Mouse (Mus musculus): Measurements from ENCODE around the gene Clec2l. TPM values are rescaled to one million over a fixed set of nuclear protein-coding genes. Genes with fewer than 3 reads are reported as not detected.

The Clec2l gene
- polyA plus RNA-seq, 1 experiment from 2014 or later = 12.9 TPM

GRCm38 (mm10) chr6:38632826-38633225 is 30.0 kb upstream of the Clec2l start:
- no peak overlapping the region for H3K4me3 ChIP-seq (replicated peaks; ENCODE audit: low read depth, low read length)
- H3K4me1 ChIP-seq (ENCODE audit: control insufficient read depth, insufficient read depth, low read length) = peaks cover 8% of the 10 kb centered on the region; the same call in 1 of the 2 replicates
- H3K36me3 ChIP-seq (ENCODE audit: control insufficient read depth, insufficient read depth, low read length) = 0 out of 2 replicates have a peak, but pooled peaks cover 4% of the 10 kb centered on the region
- no peak overlapping the region for H3K27ac ChIP-seq (replicated peaks; ENCODE audit: low read depth, low read length)
- DNase-seq = no peak
- H3K9ac ChIP-seq (replicated peaks; ENCODE audit: low read length) = no peak overlapping the region
- H3K9me3 ChIP-seq (ENCODE audit: control insufficient read depth, low read length) = no peaks in the 10 kb centered on the region
- 90% methylated on average over 2 of the region's 2 CpGs for WGBS
- H3K27me3 ChIP-seq (ENCODE audit: control insufficient read depth, insufficient read depth, low read length) = peaks cover 40% of the 10 kb centered on the region
- no peak for ATAC-seq (ENCODE audit: low FRiP score, low TSS enrichment)
- H3K4me2 ChIP-seq (ENCODE audit: low read length) = no peak overlapping the region

GRCm38 (mm10) chr6:38634461-38634860 is 28.4 kb upstream of the Clec2l start:
- ATAC-seq (ENCODE audit: low FRiP score, low TSS enrichment) (no peak), DNase-seq (no peak)
- H3K36me3 ChIP-seq (ENCODE audit: control insufficient read depth, insufficient read depth, low read length) = 0 out of 2 replicates have a peak, but pooled peaks cover 4% of the 10 kb centered on the region
- H3K4me3 ChIP-seq (replicated peaks; ENCODE audit: low read depth, low read length) = no peak overlapping the region
- H3K4me2 ChIP-seq (ENCODE audit: low read length) = no peak overlapping the region
- H3K9me3 ChIP-seq (ENCODE audit: control insufficient read depth, low read length) = no peaks in the 10 kb centered on the region
- H3K27me3 ChIP-seq (ENCODE audit: control insufficient read depth, insufficient read depth, low read length) = peaks cover 52% of the 10 kb centered on the region
- no peak overlapping the region for H3K27ac ChIP-seq (replicated peaks; ENCODE audit: low read depth, low read length)
- 86% methylated on average over 8 of the region's 8 CpGs for WGBS
- H3K9ac ChIP-seq (replicated peaks; ENCODE audit: low read length) = no peak overlapping the region
- peaks cover 8% of the 10 kb centered on the region; the same call in 1 of the 2 replicates for H3K4me1 ChIP-seq (ENCODE audit: control insufficient read depth, insufficient read depth, low read length)

GRCm38 (mm10) chr6:38635941-38636851 is 26.7 kb upstream of the Clec2l start:
- H3K9ac ChIP-seq (replicated peaks; ENCODE audit: low read length) = peak overlapping the region; percentile 43; the same call in 1 of the 2 replicates
- H3K4me1 ChIP-seq (ENCODE audit: control insufficient read depth, insufficient read depth, low read length) = peaks cover 8% of the 10 kb centered on the region; the same call in 1 of the 2 replicates
- ATAC-seq (ENCODE audit: low FRiP score, low TSS enrichment) (peak; percentile 40; the same call in 1 of the 2 replicates), DNase-seq (peak; percentile 77)
- 0 out of 2 replicates have a peak, but pooled peaks cover 4% of the 10 kb centered on the region for H3K36me3 ChIP-seq (ENCODE audit: control insufficient read depth, insufficient read depth, low read length)
- H3K4me3 ChIP-seq (replicated peaks; ENCODE audit: low read depth, low read length) = peak overlapping the region; percentile 51
- no peak overlapping the region for H3K27ac ChIP-seq (replicated peaks; ENCODE audit: low read depth, low read length)
- no peaks in the 10 kb centered on the region for H3K9me3 ChIP-seq (ENCODE audit: control insufficient read depth, low read length)
- H3K27me3 ChIP-seq (ENCODE audit: control insufficient read depth, insufficient read depth, low read length) = peaks cover 57% of the 10 kb centered on the region
- 1% methylated on average over 72 of the region's 72 CpGs for WGBS
- H3K4me2 ChIP-seq (ENCODE audit: low read length) = peak overlapping the region; percentile 98

- Histone ChIP-seq H3K9me3 (ENCODE audit: control insufficient read depth, low read length) (no peaks in the 10 kb centered on the region), H3K4me1 (ENCODE audit: control insufficient read depth, insufficient read depth, low read length) (peaks cover 8% of the 10 kb centered on the region; the same call in 1 of the 2 replicates), H3K4me2 (ENCODE audit: low read length) (peak within 1 kb of the TSS; percentile 98), H3K27me3 (ENCODE audit: control insufficient read depth, insufficient read depth, low read length) (peaks cover 57% of the 10 kb centered on the region), H3K36me3 (ENCODE audit: control insufficient read depth, insufficient read depth, low read length) (0 out of 2 replicates have a peak, but pooled peaks cover 4% of the 10 kb centered on the region), H3K27ac (replicated peaks; ENCODE audit: low read depth, low read length) (no peak within 1 kb of the TSS), H3K4me3 (replicated peaks; ENCODE audit: low read depth, low read length) (peak within 1 kb of the TSS; percentile 51), H3K9ac (replicated peaks; ENCODE audit: low read length) (peak within 1 kb of the TSS; percentile 43; the same call in 1 of the 2 replicates)
- WGBS = 1% methylated on average over 60 of the region's 60 CpGs
- DNase-seq = peak; percentile 61
- peak; percentile 72 for ATAC-seq (ENCODE audit: low FRiP score, low TSS enrichment)
Measured at GRCm38 (mm10) chr6:38636852-38637618, 25.8 kb upstream of the Clec2l start, which contains the start of gene Klrg2. Gene Klrg2, minus strand, starts transcription at chr6:38637242.

- H3K9me3 ChIP-seq (ENCODE audit: control insufficient read depth, low read length) = no peaks in the 10 kb centered on the region
- H3K4me2 ChIP-seq (ENCODE audit: low read length) = no peak overlapping the region
- no peak for ATAC-seq (ENCODE audit: low FRiP score, low TSS enrichment)
- no peak overlapping the region for H3K9ac ChIP-seq (replicated peaks; ENCODE audit: low read length)
- peaks cover 8% of the 10 kb centered on the region; the same call in 1 of the 2 replicates for H3K4me1 ChIP-seq (ENCODE audit: control insufficient read depth, insufficient read depth, low read length)
- no peak overlapping the region for H3K4me3 ChIP-seq (replicated peaks; ENCODE audit: low read depth, low read length)
- no peak for DNase-seq
- H3K27ac ChIP-seq (replicated peaks; ENCODE audit: low read depth, low read length) = no peak overlapping the region
- H3K36me3 ChIP-seq (ENCODE audit: control insufficient read depth, insufficient read depth, low read length) = no peaks in the 10 kb centered on the region
- H3K27me3 ChIP-seq (ENCODE audit: control insufficient read depth, insufficient read depth, low read length) = peaks cover 41% of the 10 kb centered on the region
- WGBS = 80% methylated on average over 11 of the region's 11 CpGs
Measured at GRCm38 (mm10) chr6:38640401-38640800, 22.5 kb upstream of the Clec2l start.

GRCm38 (mm10) chr6:38641228-38641627 is 21.6 kb upstream of the Clec2l start:
- Histone ChIP-seq H3K4me1 (ENCODE audit: control insufficient read depth, insufficient read depth, low read length) (peaks cover 8% of the 10 kb centered on the region; the same call in 1 of the 2 replicates), H3K9me3 (ENCODE audit: control insufficient read depth, low read length) (no peaks in the 10 kb centered on the region), H3K27ac (replicated peaks; ENCODE audit: low read depth, low read length) (no peak overlapping the region), H3K4me2 (ENCODE audit: low read length) (no peak overlapping the region), H3K4me3 (replicated peaks; ENCODE audit: low read depth, low read length) (no peak overlapping the region), H3K9ac (replicated peaks; ENCODE audit: low read length) (no peak overlapping the region), H3K36me3 (ENCODE audit: control insufficient read depth, insufficient read depth, low read length) (no peaks in the 10 kb centered on the region), H3K27me3 (ENCODE audit: control insufficient read depth, insufficient read depth, low read length) (peaks cover 33% of the 10 kb centered on the region)
- 75% methylated on average over 5 of the region's 5 CpGs for WGBS
- DNase-seq (no peak), ATAC-seq (ENCODE audit: low FRiP score, low TSS enrichment) (no peak)

GRCm38 (mm10) chr6:38641645-38642044 is 21.2 kb upstream of the Clec2l start:
- H3K27me3 ChIP-seq (ENCODE audit: control insufficient read depth, insufficient read depth, low read length) = peaks cover 29% of the 10 kb centered on the region
- peaks cover 6% of the 10 kb centered on the region; the same call in 1 of the 2 replicates for H3K4me1 ChIP-seq (ENCODE audit: control insufficient read depth, insufficient read depth, low read length)
- 61% methylated on average over 5 of the region's 5 CpGs for WGBS
- no peak overlapping the region for H3K9ac ChIP-seq (replicated peaks; ENCODE audit: low read length)
- no peaks in the 10 kb centered on the region for H3K36me3 ChIP-seq (ENCODE audit: control insufficient read depth, insufficient read depth, low read length)
- H3K27ac ChIP-seq (replicated peaks; ENCODE audit: low read depth, low read length) = no peak overlapping the region
- no peak overlapping the region for H3K4me2 ChIP-seq (ENCODE audit: low read length)
- H3K9me3 ChIP-seq (ENCODE audit: control insufficient read depth, low read length) = no peaks in the 10 kb centered on the region
- no peak overlapping the region for H3K4me3 ChIP-seq (replicated peaks; ENCODE audit: low read depth, low read length)
- ATAC-seq (ENCODE audit: low FRiP score, low TSS enrichment) = no peak
- peak; percentile 13 for DNase-seq

- H3K9ac ChIP-seq (replicated peaks; ENCODE audit: low read length) = no peak overlapping the region
- H3K4me2 ChIP-seq (ENCODE audit: low read length) = no peak overlapping the region
- H3K27ac ChIP-seq (replicated peaks; ENCODE audit: low read depth, low read length) = no peak overlapping the region
- H3K9me3 ChIP-seq (ENCODE audit: control insufficient read depth, low read length) = no peaks in the 10 kb centered on the region
- WGBS = 82% methylated on average over 5 of the region's 5 CpGs
- no peak overlapping the region for H3K4me3 ChIP-seq (replicated peaks; ENCODE audit: low read depth, low read length)
- ATAC-seq (ENCODE audit: low FRiP score, low TSS enrichment) (no peak), DNase-seq (no peak)
- H3K36me3 ChIP-seq (ENCODE audit: control insufficient read depth, insufficient read depth, low read length) = no peaks in the 10 kb centered on the region
- H3K27me3 ChIP-seq (ENCODE audit: control insufficient read depth, insufficient read depth, low read length) = peaks cover 20% of the 10 kb centered on the region; the same call in 1 of the 2 replicates
- no peaks in the 10 kb centered on the region for H3K4me1 ChIP-seq (ENCODE audit: control insufficient read depth, insufficient read depth, low read length)
Measured at GRCm38 (mm10) chr6:38642593-38642992, 20.3 kb upstream of the Clec2l start.

Measured in midbrain, embryonic 14.5 days (tissue).